Mouse (Mus musculus) heart, embryonic 13.5 days (tissue): ENCODE results near the gene Ntn5. TPM values are rescaled to one million over a fixed set of nuclear protein-coding genes. Genes with fewer than 3 reads are reported as not detected.

Source experiments
- ATAC-seq: fragments of 200-750 bp; cut with Nextera tagmentation; 2 replicates; pipeline ENCODE4 v1.8.0; 2017; ENCODE audit warnings: moderate TSS enrichment; ENCODE audit not compliant: insufficient number of reproducible peaks, low FRiP score, low TSS enrichment; ENCODE audit errors: extremely low read depth
- H3K27ac ChIP-seq: fragments of 300-500 bp; sonication (generic); replicated peaks from 2 replicates; pipeline ENCODE4 v1.5.1; 2015; ENCODE audit warnings: moderate library complexity, mild to moderate bottlenecking, inconsistent platforms
- H3K27me3 ChIP-seq: fragments of 300-500 bp; sonication (generic); replicated peaks from 2 replicates; pipeline ENCODE4 v1.6.1; 2015; ENCODE audit warnings: mild to moderate bottlenecking, inconsistent platforms
- H3K36me3 ChIP-seq: fragments of 300-500 bp; sonication (generic); 2 replicates; pipeline ENCODE4 v1.6.1; 2015; ENCODE audit warnings: mild to moderate bottlenecking, inconsistent platforms
- H3K4me1 ChIP-seq: fragments of 300-500 bp; sonication (generic); 2 replicates; pipeline ENCODE4 v1.6.1; 2015; ENCODE audit warnings: inconsistent platforms
- H3K4me2 ChIP-seq: fragments of 300-500 bp; sonication (generic); 2 replicates; pipeline ENCODE4 v1.6.1; 2015; ENCODE audit warnings: inconsistent platforms, mild to moderate bottlenecking, moderate library complexity
- H3K4me3 ChIP-seq: fragments of 300-500 bp; sonication (generic); 2 replicates; pipeline ENCODE4 v1.5.1; 2015; ENCODE audit warnings: moderate library complexity, mild to moderate bottlenecking, inconsistent platforms
- H3K9ac ChIP-seq: fragments of 300-500 bp; sonication (generic); 2 replicates; pipeline ENCODE4 v1.6.1; 2015; ENCODE audit warnings: inconsistent platforms, mild to moderate bottlenecking, moderate library complexity
- H3K9me3 ChIP-seq: fragments of 300-500 bp; sonication (generic); 2 replicates; pipeline ENCODE4 v1.6.1; 2016; ENCODE audit warnings: inconsistent platforms
- WGBS: fragments of 180-500 bp; shearing (Covaris S2); methylation state at CpG from one replicate; pipeline ENCODE4 v1.1.7; 2015; ENCODE audit warnings: mixed read lengths; 5-methylcytosine and 5-hydroxymethylcytosine counted together
- polyA plus RNA-seq: library from polyadenylated mRNA; unstranded; fragments of >200 nt; fragmentation: Nextera tagmentation; extraction: Ambion mirVana; gene quantifications from 2 replicates; pipeline ENCODE4 v1.2.1, GENCODE M21; 2015

Ntn5 gene
- polyA plus RNA-seq, 1 experiment from 2014 or later, result 0.11 TPM

- no peak for ATAC-seq
- Histone ChIP-seq H3K27me3 (no peaks in the 10 kb centered on the region), H3K4me1 (peaks cover 21% of the 10 kb centered on the region), H3K36me3 (peaks cover 86% of the 10 kb centered on the region), H3K4me2 (no peak overlapping the region), H3K4me3 (no peak overlapping the region), H3K9me3 (no peaks in the 10 kb centered on the region), H3K9ac (peak overlapping the region; percentile 21; the same call in 1 of the 2 replicates), H3K27ac (no peak overlapping the region)
- WGBS, result 68% methylated on average over 13 of the region's 13 CpGs
These were observed 38.5 kb downstream of the Ntn5 start for GRCm38 (mm10) chr7:45722348-45722713.

GRCm38 (mm10) chr7:45723301-45723700 is 39.5 kb downstream of the Ntn5 start:
- WGBS, result 92% methylated on average over 4 of the region's 4 CpGs
- Histone ChIP-seq H3K9me3 (no peaks in the 10 kb centered on the region), H3K36me3 (peaks cover 89% of the 10 kb centered on the region), H3K4me2 (no peak overlapping the region), H3K4me1 (peaks cover 21% of the 10 kb centered on the region), H3K27me3 (no peaks in the 10 kb centered on the region), H3K9ac (no peak overlapping the region), H3K27ac (no peak overlapping the region), H3K4me3 (no peak overlapping the region)
- ATAC-seq, result no peak

GRCm38 (mm10) chr7:45723781-45724180 is 40.0 kb downstream of the Ntn5 start:
- Histone ChIP-seq H3K4me2 (no peak overlapping the region), H3K9ac (no peak overlapping the region), H3K27ac (no peak overlapping the region), H3K9me3 (no peaks in the 10 kb centered on the region), H3K36me3 (peaks cover 93% of the 10 kb centered on the region), H3K4me1 (peaks cover 19% of the 10 kb centered on the region), H3K4me3 (no peak overlapping the region), H3K27me3 (no peaks in the 10 kb centered on the region)
- no peak for ATAC-seq
- 93% methylated on average over 14 of the region's 14 CpGs for WGBS

GRCm38 (mm10) chr7:45725151-45725550 is 41.3 kb downstream of the Ntn5 start:
- Histone ChIP-seq H3K27ac (no peak overlapping the region), H3K9ac (no peak overlapping the region), H3K9me3 (no peaks in the 10 kb centered on the region), H3K4me1 (peaks cover 5% of the 10 kb centered on the region; the same call in 1 of the 2 replicates), H3K4me2 (no peak overlapping the region), H3K4me3 (no peak overlapping the region), H3K36me3 (peaks cover 83% of the 10 kb centered on the region), H3K27me3 (no peaks in the 10 kb centered on the region)
- ATAC-seq, result no peak
- WGBS, result 92% methylated on average over 9 of the region's 9 CpGs

- ATAC-seq, result no peak
These were observed 41.9 kb downstream of the Ntn5 start, which contains the start of gene Spaca4 for GRCm38 (mm10) chr7:45725713-45726112. Spaca4 (minus strand) TSS chr7:45725813.

GRCm38 (mm10) chr7:45726419-45726818 is 42.6 kb downstream of the Ntn5 start:
- no peak overlapping the region for H3K4me3 ChIP-seq
- no peak for ATAC-seq
- no peaks in the 10 kb centered on the region for H3K27me3 ChIP-seq
- H3K27ac ChIP-seq, result no peak overlapping the region
- no peak overlapping the region for H3K4me2 ChIP-seq
- H3K4me1 ChIP-seq, result peaks cover 12% of the 10 kb centered on the region
- H3K9me3 ChIP-seq, result no peaks in the 10 kb centered on the region
- H3K36me3 ChIP-seq, result peaks cover 70% of the 10 kb centered on the region
- WGBS, result 89% methylated on average over 10 of the region's 10 CpGs
- no peak overlapping the region for H3K9ac ChIP-seq

More at GRCm38 (mm10) chr7:45725713-45726112, 41.9 kb downstream of the Ntn5 start, which contains the start of gene Spaca4:
- Histone ChIP-seq H3K4me1 (peaks cover 10% of the 10 kb centered on the region), H3K9me3 (no peaks in the 10 kb centered on the region), H3K36me3 (peaks cover 77% of the 10 kb centered on the region), H3K27ac (no peak within 1 kb of the TSS), H3K9ac (no peak within 1 kb of the TSS), H3K4me2 (no peak within 1 kb of the TSS), H3K27me3 (no peaks in the 10 kb centered on the region), H3K4me3 (no peak within 1 kb of the TSS)
- WGBS, result 89% methylated on average over 11 of the region's 11 CpGs

- Histone ChIP-seq H3K4me2 (no peak overlapping the region), H3K4me1 (peaks cover 12% of the 10 kb centered on the region), H3K9me3 (no peaks in the 10 kb centered on the region), H3K4me3 (no peak overlapping the region), H3K27ac (no peak overlapping the region), H3K27me3 (no peaks in the 10 kb centered on the region), H3K9ac (no peak overlapping the region), H3K36me3 (peaks cover 58% of the 10 kb centered on the region)
- ATAC-seq, result no peak
- WGBS, result 64% methylated on average over 3 of the region's 3 CpGs
These were observed 43.8 kb downstream of the Ntn5 start for GRCm38 (mm10) chr7:45727625-45728024.

GRCm38 (mm10) chr7:45730727-45731431 is 47.1 kb downstream of the Ntn5 start:
- no peak overlapping the region for H3K27ac ChIP-seq
- H3K36me3 ChIP-seq, result peaks cover 25% of the 10 kb centered on the region
- H3K4me1 ChIP-seq, result peaks cover 12% of the 10 kb centered on the region
- 0 out of 2 replicates have a peak overlapping the region, but pooled peaks have one; percentile 16 for H3K9ac ChIP-seq
- no peak overlapping the region for H3K4me3 ChIP-seq
- no peaks in the 10 kb centered on the region for H3K27me3 ChIP-seq
- 17% methylated on average over 16 of the region's 16 CpGs for WGBS
- no peak overlapping the region for H3K4me2 ChIP-seq
- no peaks in the 10 kb centered on the region for H3K9me3 ChIP-seq
- no peak for ATAC-seq

GRCm38 (mm10) chr7:45733477-45733876 is 49.7 kb downstream of the Ntn5 start:
- Histone ChIP-seq H3K9ac (no peak overlapping the region), H3K4me2 (no peak overlapping the region), H3K9me3 (no peaks in the 10 kb centered on the region), H3K27ac (no peak overlapping the region), H3K27me3 (no peaks in the 10 kb centered on the region), H3K36me3 (peaks cover 6% of the 10 kb centered on the region; the same call in 1 of the 2 replicates), H3K4me3 (no peak overlapping the region), H3K4me1 (peaks cover 12% of the 10 kb centered on the region)
- no peak for ATAC-seq
- 73% methylated on average over 5 of the region's 5 CpGs for WGBS

- Histone ChIP-seq H3K27ac (no peak overlapping the region), H3K4me2 (no peak overlapping the region), H3K27me3 (peaks cover 14% of the 10 kb centered on the region), H3K4me3 (no peak overlapping the region), H3K9me3 (no peaks in the 10 kb centered on the region), H3K36me3 (no peaks in the 10 kb centered on the region), H3K9ac (no peak overlapping the region), H3K4me1 (peaks cover 10% of the 10 kb centered on the region; the same call in 1 of the 2 replicates)
- WGBS, result 9% methylated on average over 9 of the region's 9 CpGs
- no peak for ATAC-seq
These were observed 55.4 kb downstream of the Ntn5 start for GRCm38 (mm10) chr7:45739162-45739763.

- Histone ChIP-seq H3K27ac (no peak overlapping the region), H3K27me3 (peaks cover 14% of the 10 kb centered on the region), H3K9ac (no peak overlapping the region), H3K36me3 (no peaks in the 10 kb centered on the region), H3K4me3 (no peak overlapping the region), H3K4me1 (peaks cover 10% of the 10 kb centered on the region; the same call in 1 of the 2 replicates), H3K4me2 (no peak overlapping the region), H3K9me3 (no peaks in the 10 kb centered on the region)
- WGBS, result 71% methylated on average over 10 of the region's 10 CpGs
- ATAC-seq, result no peak
These were observed 56.0 kb downstream of the Ntn5 start for GRCm38 (mm10) chr7:45739820-45740219.
